Comparison of ENCODE assay signal across 7 mouse cellular contexts in genomic region chr8:127178634-127179033, GRCm38 (mm10).
DNase-seq lines count a peak whose midpoint lies in the region; ATAC-seq lines count a peak whose summit lies in the region.

No protein-coding gene starts in this region.

- H3K4me1 ChIP-seq in forebrain, embryonic 15.5 days: peaks cover 4% of the 10 kb centered on the region

- no peak overlapping the region for H3K4me2 ChIP-seq in forebrain, embryonic 15.5 days (replicated peaks)

- WGBS in forebrain, embryonic 15.5 days: 53% methylated on average over 4 of the region's 4 CpGs

- H3K4me3 ChIP-seq in forebrain, embryonic 15.5 days: no peak overlapping the region

- H3K27me3 ChIP-seq in forebrain, embryonic 15.5 days: no peaks in the 10 kb centered on the region

- ATAC-seq in forebrain, embryonic 15.5 days (replicated peaks): peak; percentile 68

- no peaks in the 10 kb centered on the region for H3K9me3 ChIP-seq in forebrain, embryonic 15.5 days

- no peak overlapping the region for H3K27ac ChIP-seq in forebrain, embryonic 15.5 days (replicated peaks)

- peak; percentile 25 for DNase-seq in ovary, postnatal 14 days (ENCODE audit: low spot score)
- no peak for DNase-seq in ovary, postnatal 10 days (ENCODE audit: low spot score)
- DNase-seq in brain, embryonic 18.5 days (ENCODE audit: low read depth, low spot score): peak; percentile 51
- DNase-seq in kidney, postnatal 14 days: peak; percentile 75
- DNase-seq in lung, postnatal 36 days: peak; percentile 90
- peak; percentile 67 for DNase-seq in telencephalon, adult 2 months (ENCODE audit: low read depth, low spot score)

- H3K9ac ChIP-seq in forebrain, embryonic 15.5 days (replicated peaks): no peak overlapping the region

- H3K36me3 ChIP-seq in forebrain, embryonic 15.5 days: no peaks in the 10 kb centered on the region
